Mouse (Mus musculus): Measurements from ENCODE around the gene Slc39a2. TPM values are rescaled to one million over a fixed set of nuclear protein-coding genes. Genes with fewer than 3 reads are reported as not detected.

Gene Slc39a2
- polyA plus RNA-seq, 1 experiment from 2014 or later: 0.38 TPM

DNA sequence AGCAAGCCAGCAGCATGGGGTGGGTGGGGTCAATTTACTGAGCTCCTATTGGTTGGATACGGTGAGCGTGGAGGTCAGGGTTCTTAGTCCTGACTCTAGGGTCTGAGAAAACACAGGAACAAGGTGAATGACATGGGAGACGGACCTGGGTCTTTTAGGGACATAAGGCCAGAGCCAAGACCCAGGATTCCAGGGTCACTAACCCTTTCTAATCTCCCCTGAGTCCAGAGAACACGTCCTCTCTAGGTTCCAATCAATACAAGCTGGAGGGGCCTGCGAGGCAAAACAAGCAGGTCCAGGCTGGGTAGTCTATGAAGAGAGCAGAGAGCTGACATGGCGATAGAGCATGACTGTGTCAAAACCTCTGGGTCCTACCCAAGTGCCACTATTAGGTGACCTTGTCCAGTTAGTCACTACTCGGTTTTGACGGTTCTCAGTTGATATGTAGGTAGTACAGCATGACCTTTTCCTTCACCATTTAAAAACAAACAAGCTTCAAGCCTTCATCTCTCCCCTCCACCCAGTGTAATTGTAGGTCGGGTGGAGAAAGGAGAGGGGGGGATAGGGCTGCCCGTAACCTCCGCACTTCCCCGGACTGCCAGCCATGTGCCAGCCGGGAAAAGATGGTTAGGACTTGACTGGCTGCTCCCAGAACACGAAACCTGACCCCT, 19.8 kb downstream of the Slc39a2 start:
- peak overlapping the region; percentile 93 for H3K9ac ChIP-seq (ENCODE audit: low read length)
- no peak for ATAC-seq (replicated peaks; ENCODE audit: extremely low read depth, insufficient read depth, low FRiP score)
- peak overlapping the region; percentile 98 for H3K4me2 ChIP-seq (ENCODE audit: low read depth, low read length)
- H3K4me3 ChIP-seq (ENCODE audit: low read length): peak overlapping the region; percentile 56
- H3K4me1 ChIP-seq (ENCODE audit: control insufficient read depth, insufficient read depth, low read length): peaks cover 22% of the 10 kb centered on the region
- H3K9me3 ChIP-seq (replicated peaks; ENCODE audit: control insufficient read depth, low read length): no peaks in the 10 kb centered on the region
- H3K36me3 ChIP-seq (ENCODE audit: control insufficient read depth, insufficient read depth): peaks cover 27% of the 10 kb centered on the region
- peak overlapping the region; percentile 98 for H3K27ac ChIP-seq (ENCODE audit: low read length)
- 8% methylated on average over 14 of the region's 14 CpGs for WGBS
- H3K27me3 ChIP-seq (ENCODE audit: control insufficient read depth, insufficient read depth, low read length): no peaks in the 10 kb centered on the region

DNA sequence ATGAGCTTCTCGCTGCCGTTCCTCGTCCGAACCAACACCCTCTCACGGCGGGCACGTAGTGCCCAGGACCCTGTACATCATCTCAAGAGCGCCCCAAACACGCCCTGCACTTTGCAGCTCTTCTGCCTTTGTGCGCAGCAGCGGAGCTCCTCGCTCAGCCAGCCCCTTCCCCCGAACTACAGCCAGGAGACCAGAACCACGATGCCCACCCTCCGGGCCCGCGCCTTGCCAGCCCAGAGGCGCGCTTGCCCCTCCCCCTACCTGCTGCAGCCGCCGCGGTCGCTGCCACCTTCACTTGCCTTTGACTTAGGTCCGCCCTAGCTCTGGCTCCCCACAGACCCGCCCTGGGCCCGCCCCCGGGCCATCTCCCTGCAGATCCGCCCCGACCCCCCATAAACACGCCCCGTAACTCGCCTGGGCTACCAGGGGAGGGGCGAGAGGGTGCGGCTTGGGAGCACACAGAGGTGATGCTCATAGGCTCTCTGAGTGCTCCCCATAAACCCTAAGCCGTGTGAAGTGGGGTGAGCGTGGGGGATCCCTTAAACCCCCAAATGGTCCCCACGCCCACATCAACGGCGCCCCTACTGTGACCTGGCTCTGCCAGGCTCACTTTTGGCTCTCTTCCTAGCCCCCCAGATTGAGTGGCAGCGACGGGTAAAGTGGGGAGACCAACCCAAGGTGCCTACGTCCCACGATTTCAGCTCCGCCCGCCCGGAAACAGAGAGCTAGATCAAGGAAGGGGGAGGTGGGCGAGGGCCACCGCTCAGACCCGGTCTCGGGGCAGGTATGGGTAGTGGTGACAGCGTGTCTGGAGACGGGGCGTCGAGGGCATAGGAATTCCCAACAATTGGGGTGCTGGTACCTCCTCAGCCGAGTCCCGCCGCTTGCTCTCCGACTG, 20.6 kb downstream of the Slc39a2 start:
- H3K27ac ChIP-seq (ENCODE audit: low read length): peak overlapping the region; percentile 98
- H3K9me3 ChIP-seq (replicated peaks; ENCODE audit: control insufficient read depth, low read length): no peaks in the 10 kb centered on the region
- peak overlapping the region; percentile 93 for H3K9ac ChIP-seq (ENCODE audit: low read length)
- H3K36me3 ChIP-seq (ENCODE audit: control insufficient read depth, insufficient read depth): peaks cover 25% of the 10 kb centered on the region
- peaks cover 20% of the 10 kb centered on the region for H3K4me1 ChIP-seq (ENCODE audit: control insufficient read depth, insufficient read depth, low read length)
- H3K4me3 ChIP-seq (ENCODE audit: low read length): peak overlapping the region; percentile 56
- peak overlapping the region; percentile 98 for H3K4me2 ChIP-seq (ENCODE audit: low read depth, low read length)
- no peaks in the 10 kb centered on the region for H3K27me3 ChIP-seq (ENCODE audit: control insufficient read depth, insufficient read depth, low read length)
- under 1% methylated on average over 58 of the region's 58 CpGs for WGBS
- ATAC-seq (replicated peaks; ENCODE audit: extremely low read depth, insufficient read depth, low FRiP score): peak; percentile 90

DNA sequence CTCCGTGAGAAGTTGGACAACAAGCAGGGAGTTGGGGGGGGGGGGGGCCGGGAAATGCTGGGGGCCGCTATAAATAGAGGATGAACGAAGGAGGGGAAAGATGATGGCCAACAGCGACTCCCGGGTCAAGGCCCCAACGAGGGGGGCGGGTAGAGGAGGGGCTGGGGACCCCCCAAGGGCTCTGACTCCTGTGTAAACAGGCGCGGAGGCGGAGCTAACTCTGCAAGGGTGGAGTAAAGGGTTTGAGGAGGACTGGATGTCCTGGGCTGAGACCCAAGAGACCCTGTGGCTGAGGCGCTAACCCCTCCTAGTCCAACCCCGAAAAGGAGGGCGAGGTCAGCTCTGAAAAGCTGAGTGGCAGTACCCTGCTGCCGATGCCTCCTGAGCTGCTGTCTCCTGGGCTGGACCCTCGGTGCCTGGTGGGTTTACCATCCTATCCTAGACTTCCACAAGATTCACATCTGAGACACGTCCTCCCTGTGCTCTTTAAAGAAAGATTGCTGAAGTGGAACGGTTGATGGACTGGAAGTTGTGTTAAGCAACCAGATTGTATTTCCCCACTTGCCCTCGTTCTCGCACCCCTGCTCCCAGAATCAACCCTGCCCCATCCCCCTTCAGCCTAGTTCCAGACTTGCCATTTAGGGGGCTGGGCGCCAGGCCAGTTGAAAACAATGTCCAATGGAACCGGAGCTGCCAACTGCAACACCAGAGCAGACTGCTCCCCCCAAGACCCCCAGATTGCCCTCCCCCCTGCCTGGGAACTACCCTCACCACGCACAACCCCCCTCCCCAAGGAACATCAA, 21.5 kb downstream of the Slc39a2 start, which contains the start of gene Ndrg2:
Ndrg2 (minus strand) TSS at position 199 of the 803 bp plus-strand sequence.
- Histone ChIP-seq H3K4me1 (ENCODE audit: control insufficient read depth, insufficient read depth, low read length) (peaks cover 20% of the 10 kb centered on the region), H3K9ac (ENCODE audit: low read length) (peak within 1 kb of the TSS; percentile 93), H3K36me3 (ENCODE audit: control insufficient read depth, insufficient read depth) (peaks cover 16% of the 10 kb centered on the region), H3K27me3 (ENCODE audit: control insufficient read depth, insufficient read depth, low read length) (no peaks in the 10 kb centered on the region), H3K4me2 (ENCODE audit: low read depth, low read length) (peak within 1 kb of the TSS; percentile 98), H3K27ac (ENCODE audit: low read length) (peak within 1 kb of the TSS; percentile 98), H3K9me3 (replicated peaks; ENCODE audit: control insufficient read depth, low read length) (no peaks in the 10 kb centered on the region), H3K4me3 (ENCODE audit: low read length) (peak within 1 kb of the TSS; percentile 56)
- peak; percentile 73 for ATAC-seq (replicated peaks; ENCODE audit: extremely low read depth, insufficient read depth, low FRiP score)
- 6% methylated on average over 21 of the region's 23 CpGs for WGBS

DNA sequence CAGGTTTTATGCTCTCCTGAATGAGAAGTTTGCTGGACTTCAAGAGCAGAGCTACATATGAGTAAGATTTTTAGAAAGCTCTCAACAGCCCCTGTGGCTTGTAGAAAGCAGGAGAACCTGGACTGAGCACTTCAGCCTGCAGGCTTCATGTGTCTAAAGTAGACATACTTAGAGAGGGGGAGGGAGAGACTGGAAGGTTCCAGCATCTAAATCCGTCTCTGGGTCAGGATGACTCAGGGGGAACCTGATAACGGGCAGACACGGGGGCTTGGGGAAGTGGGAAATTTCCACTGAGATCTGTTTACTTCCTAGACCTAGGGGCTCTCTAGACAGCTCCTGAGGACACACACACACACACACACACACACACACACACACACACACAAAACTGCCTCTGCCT, 22.3 kb downstream of the Slc39a2 start:
- no peak for ATAC-seq (replicated peaks; ENCODE audit: extremely low read depth, insufficient read depth, low FRiP score)
- H3K4me2 ChIP-seq (ENCODE audit: low read depth, low read length): peak overlapping the region; percentile 4; the same call in 1 of the 2 replicates
- no peaks in the 10 kb centered on the region for H3K27me3 ChIP-seq (ENCODE audit: control insufficient read depth, insufficient read depth, low read length)
- no peak overlapping the region for H3K9ac ChIP-seq (ENCODE audit: low read length)
- no peak overlapping the region for H3K4me3 ChIP-seq (ENCODE audit: low read length)
- peaks cover 8% of the 10 kb centered on the region for H3K36me3 ChIP-seq (ENCODE audit: control insufficient read depth, insufficient read depth)
- WGBS: 0% methylated on average over 3 of the region's 3 CpGs
- H3K9me3 ChIP-seq (replicated peaks; ENCODE audit: control insufficient read depth, low read length): no peaks in the 10 kb centered on the region
- H3K27ac ChIP-seq (ENCODE audit: low read length): peak overlapping the region; percentile 98
- H3K4me1 ChIP-seq (ENCODE audit: control insufficient read depth, insufficient read depth, low read length): peaks cover 20% of the 10 kb centered on the region

DNA sequence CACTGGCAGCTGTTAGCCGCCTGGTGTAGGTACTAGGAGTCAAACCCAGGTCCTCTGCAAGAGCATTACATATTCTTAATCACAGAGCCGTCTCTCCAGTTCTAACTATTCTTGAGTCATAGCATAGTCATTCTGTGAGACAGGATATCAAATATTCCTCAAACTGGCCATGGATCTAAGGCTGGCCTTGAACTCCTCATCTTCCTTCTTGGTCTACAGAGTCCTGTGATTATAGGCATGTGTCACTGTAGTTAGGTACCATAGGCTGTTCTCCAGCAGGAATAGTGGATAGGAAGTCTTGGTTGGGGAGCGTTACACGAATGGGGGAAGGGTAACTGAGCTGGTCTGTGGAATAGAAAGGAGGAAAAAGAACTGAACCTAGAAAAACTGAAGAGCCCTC, 23.9 kb downstream of the Slc39a2 start:
- Histone ChIP-seq H3K4me3 (ENCODE audit: low read length) (no peak overlapping the region), H3K9me3 (replicated peaks; ENCODE audit: control insufficient read depth, low read length) (no peaks in the 10 kb centered on the region), H3K36me3 (ENCODE audit: control insufficient read depth, insufficient read depth) (no peaks in the 10 kb centered on the region), H3K27ac (ENCODE audit: low read length) (no peak overlapping the region), H3K9ac (ENCODE audit: low read length) (no peak overlapping the region), H3K4me2 (ENCODE audit: low read depth, low read length) (no peak overlapping the region), H3K27me3 (ENCODE audit: control insufficient read depth, insufficient read depth, low read length) (no peaks in the 10 kb centered on the region), H3K4me1 (ENCODE audit: control insufficient read depth, insufficient read depth, low read length) (peaks cover 22% of the 10 kb centered on the region)
- WGBS: 81% methylated on average over 4 of the region's 4 CpGs
- ATAC-seq (replicated peaks; ENCODE audit: extremely low read depth, insufficient read depth, low FRiP score): no peak

DNA sequence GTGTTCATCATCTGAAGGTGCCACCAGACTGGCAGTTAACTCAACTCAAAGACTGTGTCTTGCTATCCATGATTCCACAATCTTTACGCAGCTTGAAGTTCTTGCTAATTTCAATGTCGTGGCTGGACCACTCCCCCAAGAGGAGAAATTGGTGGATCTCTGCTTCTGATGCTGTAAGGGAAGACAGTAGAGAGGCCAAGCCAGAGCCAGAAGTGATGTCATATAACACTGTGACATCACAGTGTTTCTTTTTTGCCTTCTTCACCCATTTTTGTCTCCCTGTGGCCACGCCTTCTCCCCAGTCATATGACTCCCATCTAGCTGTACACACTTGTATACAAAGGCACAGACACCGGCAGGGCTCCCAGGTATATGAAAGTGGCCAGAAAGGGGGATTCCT, 25.4 kb downstream of the Slc39a2 start, which contains the start of gene Tppp2:
Tppp2 (plus strand) TSS at position 301 of the 400 bp plus-strand sequence.
- WGBS: 86% methylated on average over 4 of the region's 4 CpGs
- Histone ChIP-seq H3K4me1 (ENCODE audit: control insufficient read depth, insufficient read depth, low read length) (peaks cover 29% of the 10 kb centered on the region), H3K4me3 (ENCODE audit: low read length) (no peak within 1 kb of the TSS), H3K9me3 (replicated peaks; ENCODE audit: control insufficient read depth, low read length) (no peaks in the 10 kb centered on the region), H3K36me3 (ENCODE audit: control insufficient read depth, insufficient read depth) (no peaks in the 10 kb centered on the region), H3K27ac (ENCODE audit: low read length) (no peak within 1 kb of the TSS), H3K4me2 (ENCODE audit: low read depth, low read length) (no peak within 1 kb of the TSS), H3K9ac (ENCODE audit: low read length) (no peak within 1 kb of the TSS), H3K27me3 (ENCODE audit: control insufficient read depth, insufficient read depth, low read length) (no peaks in the 10 kb centered on the region)
- no peak for ATAC-seq (replicated peaks; ENCODE audit: extremely low read depth, insufficient read depth, low FRiP score)

DNA sequence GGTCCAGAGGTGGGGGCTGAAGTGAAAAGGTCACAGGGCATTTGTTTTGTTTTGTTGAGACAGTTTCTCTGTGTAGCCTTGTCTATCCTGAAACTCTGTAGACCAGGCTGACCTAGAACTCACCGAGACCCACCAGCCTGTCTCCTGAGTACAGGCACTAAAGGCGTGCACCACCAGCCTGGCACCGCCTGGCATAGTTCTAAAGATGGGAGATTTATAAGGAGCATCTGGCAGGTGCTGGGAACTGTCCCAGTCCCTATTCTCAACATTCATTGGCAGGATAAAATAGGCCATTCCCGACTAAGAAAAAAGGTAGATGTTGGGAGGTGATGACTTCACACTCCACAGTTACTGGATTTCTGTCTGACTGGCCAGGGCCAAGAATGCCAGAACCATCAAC, 26.3 kb downstream of the Slc39a2 start:
- Histone ChIP-seq H3K9ac (ENCODE audit: low read length) (no peak overlapping the region), H3K4me3 (ENCODE audit: low read length) (no peak overlapping the region), H3K27ac (ENCODE audit: low read length) (no peak overlapping the region), H3K36me3 (ENCODE audit: control insufficient read depth, insufficient read depth) (no peaks in the 10 kb centered on the region), H3K4me2 (ENCODE audit: low read depth, low read length) (no peak overlapping the region), H3K4me1 (ENCODE audit: control insufficient read depth, insufficient read depth, low read length) (peaks cover 32% of the 10 kb centered on the region), H3K9me3 (replicated peaks; ENCODE audit: control insufficient read depth, low read length) (no peaks in the 10 kb centered on the region), H3K27me3 (ENCODE audit: control insufficient read depth, insufficient read depth, low read length) (no peaks in the 10 kb centered on the region)
- 81% methylated on average over 4 of the region's 4 CpGs for WGBS
- no peak for ATAC-seq (replicated peaks; ENCODE audit: extremely low read depth, insufficient read depth, low FRiP score)

DNA sequence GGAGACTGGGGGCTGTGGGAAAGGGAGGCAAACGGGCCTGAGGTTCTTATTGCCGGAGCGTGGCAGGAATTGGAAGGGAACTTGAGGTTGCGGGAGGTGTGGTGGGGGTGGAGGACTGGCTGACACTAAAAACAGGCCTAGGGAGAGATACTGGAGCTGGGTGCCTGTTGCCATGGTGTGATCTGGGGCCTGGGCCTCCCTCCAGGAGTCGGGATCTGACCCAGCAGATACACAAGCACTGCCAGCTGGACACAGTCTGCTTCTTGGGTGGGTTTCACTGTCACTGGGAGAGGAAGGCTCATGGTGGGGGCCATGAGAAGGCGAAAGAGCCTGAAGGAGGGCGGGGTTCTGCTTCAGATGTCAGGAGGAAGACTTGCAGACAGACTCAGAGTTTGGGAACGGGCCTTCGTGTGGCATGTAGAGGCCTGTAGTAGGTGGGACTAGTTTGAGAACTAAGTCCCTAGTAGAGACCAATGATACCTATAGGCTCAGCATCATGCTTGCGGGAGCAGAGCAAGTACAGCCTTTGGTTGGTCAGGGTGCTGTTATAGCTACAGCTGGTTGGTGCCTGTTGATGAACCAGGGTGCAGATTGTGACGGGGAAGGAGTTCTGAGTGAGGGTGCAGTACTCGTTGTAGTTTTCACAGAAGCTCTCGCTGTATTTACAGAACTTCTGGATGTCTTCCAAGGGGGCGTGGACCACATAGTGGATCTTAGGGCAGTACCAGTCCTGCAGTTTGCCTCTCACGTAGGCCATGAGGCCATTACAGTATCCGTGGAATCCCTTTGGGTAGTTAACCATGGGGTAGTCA, 29.3 kb downstream of the Slc39a2 start:
- Histone ChIP-seq H3K4me3 (ENCODE audit: low read length) (no peak overlapping the region), H3K36me3 (ENCODE audit: control insufficient read depth, insufficient read depth) (no peaks in the 10 kb centered on the region), H3K27me3 (ENCODE audit: control insufficient read depth, insufficient read depth, low read length) (no peaks in the 10 kb centered on the region), H3K9ac (ENCODE audit: low read length) (peak overlapping the region; percentile 49; the same call in 1 of the 2 replicates), H3K4me2 (ENCODE audit: low read depth, low read length) (no peak overlapping the region; the same call in 1 of the 2 replicates), H3K9me3 (replicated peaks; ENCODE audit: control insufficient read depth, low read length) (no peaks in the 10 kb centered on the region), H3K4me1 (ENCODE audit: control insufficient read depth, insufficient read depth, low read length) (peaks cover 19% of the 10 kb centered on the region), H3K27ac (ENCODE audit: low read length) (peak overlapping the region; percentile 68)
- 51% methylated on average over 16 of the region's 16 CpGs for WGBS
- ATAC-seq (replicated peaks; ENCODE audit: extremely low read depth, insufficient read depth, low FRiP score): peak; percentile 64
